Mouse (Mus musculus) liver, embryonic 12.5 days (tissue): ENCODE results near the gene Esrrg. TPM values are rescaled to one million over a fixed set of nuclear protein-coding genes. Genes with fewer than 3 reads are reported as not detected.

Source experiments
- ATAC-seq: fragments of 200-750 bp; cut with Nextera tagmentation; 2 replicates; pipeline ENCODE4 v1.8.0; 2017; ENCODE audit warnings: moderate number of reproducible peaks, mild to moderate bottlenecking, moderate library complexity
- H3K27ac ChIP-seq: fragments of 300-500 bp; sonication (generic); 2 replicates; pipeline ENCODE4 v1.5.1; 2016; ENCODE audit warnings: mild to moderate bottlenecking
- H3K27me3 ChIP-seq: fragments of 300-500 bp; sonication (generic); replicated peaks from 2 replicates; pipeline ENCODE4 v1.6.1; 2016; ENCODE audit warnings: mild to moderate bottlenecking, moderate library complexity
- H3K36me3 ChIP-seq: fragments of 300-500 bp; sonication (generic); 2 replicates; pipeline ENCODE4 v1.6.1; 2016; ENCODE audit warnings: mild to moderate bottlenecking, moderate library complexity
- H3K4me1 ChIP-seq: fragments of 300-500 bp; sonication (generic); 2 replicates; pipeline ENCODE4 v1.6.1; 2016
- H3K4me2 ChIP-seq: fragments of 300-500 bp; sonication (generic); 2 replicates; pipeline ENCODE4 v1.6.1; 2016; ENCODE audit warnings: mild to moderate bottlenecking, moderate library complexity
- H3K4me3 ChIP-seq: fragments of 300-500 bp; sonication (generic); 2 replicates; pipeline ENCODE4 v1.5.1; 2016; ENCODE audit warnings: mild to moderate bottlenecking, moderate library complexity
- H3K9ac ChIP-seq: fragments of 300-500 bp; sonication (generic); 2 replicates; pipeline ENCODE4 v1.6.1; 2016; ENCODE audit warnings: mild to moderate bottlenecking, moderate library complexity
- H3K9me3 ChIP-seq: fragments of 300-500 bp; sonication (generic); replicated peaks from 2 replicates; pipeline ENCODE4 v1.6.1; 2016; ENCODE audit warnings: mild to moderate bottlenecking, moderate library complexity
- WGBS: fragments of 180-500 bp; shearing (Covaris S2); methylation state at CpG from one replicate; pipeline ENCODE4 v1.1.7; 2016; ENCODE audit not compliant: insufficient replicate concordance; 5-methylcytosine and 5-hydroxymethylcytosine counted together
- polyA plus RNA-seq: library from polyadenylated mRNA; unstranded; fragments of >200 nt; fragmentation: Nextera tagmentation; extraction: Ambion mirVana; gene quantifications from 2 replicates; pipeline ENCODE4 v1.2.1, GENCODE M21; 2016

The Esrrg gene
- polyA plus RNA-seq, 1 experiment from 2014 or later, result 0.25 TPM

GRCm38 (mm10) chr1:188031276-188031675, 422.7 kb downstream of the Esrrg start:
- Histone ChIP-seq H3K4me1 (no peaks in the 10 kb centered on the region), H3K4me2 (no peak overlapping the region), H3K9ac (no peak overlapping the region), H3K9me3 (no peaks in the 10 kb centered on the region), H3K36me3 (no peaks in the 10 kb centered on the region), H3K27ac (no peak overlapping the region), H3K27me3 (no peaks in the 10 kb centered on the region), H3K4me3 (no peak overlapping the region)
- WGBS, result 37% methylated on average over 4 of the region's 4 CpGs
- ATAC-seq, result no peak

- WGBS, result 31% methylated on average over 8 of the region's 8 CpGs
- no peak overlapping the region for H3K4me3 ChIP-seq
- H3K9me3 ChIP-seq, result no peaks in the 10 kb centered on the region
- H3K4me2 ChIP-seq, result no peak overlapping the region
- no peaks in the 10 kb centered on the region for H3K27me3 ChIP-seq
- H3K36me3 ChIP-seq, result no peaks in the 10 kb centered on the region
- H3K27ac ChIP-seq, result no peak overlapping the region
- H3K9ac ChIP-seq, result no peak overlapping the region
- ATAC-seq, result no peak
- no peaks in the 10 kb centered on the region for H3K4me1 ChIP-seq
These were observed 427.4 kb downstream of the Esrrg start for GRCm38 (mm10) chr1:188035957-188036356.

GRCm38 (mm10) chr1:188046691-188047121, 438.1 kb downstream of the Esrrg start:
- Histone ChIP-seq H3K27ac (no peak overlapping the region), H3K36me3 (no peaks in the 10 kb centered on the region), H3K9ac (no peak overlapping the region), H3K9me3 (no peaks in the 10 kb centered on the region), H3K4me1 (no peaks in the 10 kb centered on the region), H3K4me3 (no peak overlapping the region), H3K27me3 (no peaks in the 10 kb centered on the region), H3K4me2 (no peak overlapping the region)
- WGBS, result 67% methylated on average over 6 of the region's 6 CpGs
- ATAC-seq, result no peak

- no peaks in the 10 kb centered on the region for H3K36me3 ChIP-seq
- no peak for ATAC-seq
- no peak overlapping the region for H3K4me3 ChIP-seq
- no peak overlapping the region for H3K9ac ChIP-seq
- no peaks in the 10 kb centered on the region for H3K27me3 ChIP-seq
- H3K4me2 ChIP-seq, result no peak overlapping the region
- 63% methylated on average over 3 of the region's 3 CpGs for WGBS
- H3K27ac ChIP-seq, result no peak overlapping the region
- H3K9me3 ChIP-seq, result no peaks in the 10 kb centered on the region
- H3K4me1 ChIP-seq, result no peaks in the 10 kb centered on the region
These were observed 438.6 kb downstream of the Esrrg start for GRCm38 (mm10) chr1:188047148-188047547.

GRCm38 (mm10) chr1:188055888-188056287, 447.3 kb downstream of the Esrrg start:
- Histone ChIP-seq H3K9ac (no peak overlapping the region), H3K27ac (no peak overlapping the region), H3K4me2 (peak overlapping the region; percentile 24), H3K9me3 (no peaks in the 10 kb centered on the region), H3K4me1 (no peaks in the 10 kb centered on the region), H3K36me3 (no peaks in the 10 kb centered on the region), H3K4me3 (no peak overlapping the region), H3K27me3 (no peaks in the 10 kb centered on the region)
- 44% methylated on average over 3 of the region's 3 CpGs for WGBS
- peak; percentile 18; the same call in 1 of the 2 replicates for ATAC-seq

- H3K9me3 ChIP-seq, result no peaks in the 10 kb centered on the region
- no peak for ATAC-seq
- no peaks in the 10 kb centered on the region for H3K36me3 ChIP-seq
- WGBS, result 54% methylated on average over 4 of the region's 4 CpGs
- no peak overlapping the region for H3K4me2 ChIP-seq
- H3K4me1 ChIP-seq, result no peaks in the 10 kb centered on the region
- no peak overlapping the region for H3K9ac ChIP-seq
- H3K27ac ChIP-seq, result no peak overlapping the region
- H3K4me3 ChIP-seq, result no peak overlapping the region
- no peaks in the 10 kb centered on the region for H3K27me3 ChIP-seq
These were observed 449.3 kb downstream of the Esrrg start for GRCm38 (mm10) chr1:188057892-188058291.

DNA sequence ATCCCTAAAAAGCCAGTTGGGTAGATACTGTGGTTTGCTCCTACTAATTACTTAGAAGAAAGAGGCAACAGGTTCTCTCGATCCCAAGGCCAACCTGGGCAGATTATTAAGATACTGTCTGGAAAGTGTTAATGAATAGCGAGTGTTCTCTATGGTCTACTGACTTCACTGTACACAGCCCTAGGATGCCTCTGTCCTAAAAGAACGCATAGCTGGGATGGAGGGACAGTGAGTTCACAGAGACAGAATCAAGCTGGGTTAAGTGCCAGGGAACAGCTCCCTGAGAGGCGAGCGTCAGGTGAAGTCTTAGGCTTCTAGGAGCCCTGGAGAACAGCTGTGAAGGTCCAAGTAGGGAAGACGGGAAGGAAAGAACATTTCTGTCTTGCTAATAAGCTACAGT, 450.4 kb downstream of the Esrrg start:
- no peak for ATAC-seq
- Histone ChIP-seq H3K4me2 (no peak overlapping the region), H3K4me3 (no peak overlapping the region), H3K27me3 (no peaks in the 10 kb centered on the region), H3K9me3 (no peaks in the 10 kb centered on the region), H3K9ac (no peak overlapping the region), H3K4me1 (no peaks in the 10 kb centered on the region), H3K27ac (no peak overlapping the region), H3K36me3 (no peaks in the 10 kb centered on the region)
- 61% methylated on average over 6 of the region's 6 CpGs for WGBS

DNA sequence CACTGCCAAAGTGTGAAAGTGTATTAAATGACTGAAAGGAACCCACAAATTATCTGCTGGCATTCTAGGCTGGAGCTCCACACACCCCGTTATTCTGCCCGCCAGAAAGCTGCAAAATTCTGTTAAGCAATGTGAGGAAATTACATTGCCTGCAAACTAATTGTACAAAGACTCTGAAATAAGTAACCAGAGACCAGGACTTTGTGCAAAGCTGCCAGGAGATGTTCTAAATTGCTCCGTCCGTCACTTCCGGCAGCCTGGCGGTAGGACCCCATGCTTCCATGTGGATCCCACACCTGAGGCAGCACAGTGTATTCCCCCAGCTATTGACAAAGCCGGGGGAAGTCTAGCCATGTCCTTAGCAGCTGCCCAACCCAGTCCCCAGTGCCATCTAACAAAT, 451.9 kb downstream of the Esrrg start:
- Histone ChIP-seq H3K9me3 (no peaks in the 10 kb centered on the region), H3K9ac (no peak overlapping the region), H3K27me3 (no peaks in the 10 kb centered on the region), H3K4me2 (no peak overlapping the region), H3K4me1 (no peaks in the 10 kb centered on the region), H3K4me3 (no peak overlapping the region), H3K27ac (no peak overlapping the region), H3K36me3 (no peaks in the 10 kb centered on the region)
- ATAC-seq, result no peak
- 74% methylated on average over 7 of the region's 7 CpGs for WGBS

DNA sequence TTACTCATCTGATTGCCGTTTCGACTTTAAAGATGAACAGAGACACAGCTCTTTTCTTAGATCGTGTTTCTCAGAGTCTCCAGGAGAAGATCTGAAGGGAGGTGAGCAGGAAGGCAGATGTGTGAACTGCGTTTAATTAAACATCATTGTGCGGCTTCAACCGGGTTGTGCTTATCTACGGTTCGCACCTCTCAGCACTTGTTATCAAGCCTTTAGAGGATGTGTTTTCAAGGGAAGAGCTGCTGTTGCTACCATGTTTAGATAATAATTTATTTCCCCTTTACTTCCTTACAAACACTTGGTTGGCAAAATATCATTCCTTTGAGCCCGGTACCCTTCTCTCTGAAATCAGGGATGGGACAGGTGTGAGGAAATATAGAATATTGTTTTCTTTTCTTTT, 460.2 kb downstream of the Esrrg start:
- ATAC-seq, result no peak
- WGBS, result 35% methylated on average over 9 of the region's 9 CpGs

DNA sequence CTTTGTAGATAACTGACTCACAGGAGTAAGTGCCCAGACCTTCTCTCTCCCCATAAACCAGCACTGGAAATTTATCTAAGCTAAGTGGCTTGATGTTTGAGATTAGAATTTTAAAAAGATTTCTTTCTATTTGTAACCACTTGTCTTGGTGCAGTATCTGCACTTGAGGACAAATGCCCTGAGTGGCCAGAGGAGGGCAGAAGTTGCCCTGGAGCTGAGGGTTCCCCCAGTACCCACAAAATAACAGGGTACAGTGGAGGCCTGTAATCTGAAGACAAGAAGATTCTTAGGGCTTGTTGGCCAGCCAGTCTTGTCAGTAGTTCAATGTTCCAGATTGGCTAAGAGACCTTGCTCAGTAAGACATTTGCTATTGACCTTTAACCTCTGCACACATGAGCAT, 461.3 kb downstream of the Esrrg start:
- ATAC-seq, result no peak
- H3K27ac ChIP-seq, result no peak overlapping the region
- no peak overlapping the region for H3K4me2 ChIP-seq
- H3K27me3 ChIP-seq, result no peaks in the 10 kb centered on the region
- no peaks in the 10 kb centered on the region for H3K36me3 ChIP-seq
- no peak overlapping the region for H3K4me3 ChIP-seq
- H3K4me1 ChIP-seq, result no peaks in the 10 kb centered on the region
- H3K9me3 ChIP-seq, result no peaks in the 10 kb centered on the region
- H3K9ac ChIP-seq, result no peak overlapping the region

More for the DNA sequence above, 460.2 kb downstream of the Esrrg start:
- no peaks in the 10 kb centered on the region for H3K9me3 ChIP-seq
- H3K27ac ChIP-seq, result no peak overlapping the region
- no peaks in the 10 kb centered on the region for H3K4me1 ChIP-seq
- H3K36me3 ChIP-seq, result no peaks in the 10 kb centered on the region
- H3K4me3 ChIP-seq, result no peak overlapping the region
- no peaks in the 10 kb centered on the region for H3K27me3 ChIP-seq
- no peak overlapping the region for H3K4me2 ChIP-seq
- H3K9ac ChIP-seq, result no peak overlapping the region

- ATAC-seq, result no peak
- Histone ChIP-seq H3K9me3 (no peaks in the 10 kb centered on the region), H3K4me3 (no peak overlapping the region), H3K4me2 (no peak overlapping the region), H3K36me3 (no peaks in the 10 kb centered on the region), H3K27ac (no peak overlapping the region), H3K9ac (no peak overlapping the region), H3K4me1 (no peaks in the 10 kb centered on the region), H3K27me3 (no peaks in the 10 kb centered on the region)
- 76% methylated on average over 11 of the region's 11 CpGs for WGBS
These were observed 469.1 kb downstream of the Esrrg start for GRCm38 (mm10) chr1:188077561-188078195.

- no peak for ATAC-seq
- H3K4me2 ChIP-seq, result no peak overlapping the region
- no peak overlapping the region for H3K27ac ChIP-seq
- H3K4me3 ChIP-seq, result no peak overlapping the region
- no peaks in the 10 kb centered on the region for H3K27me3 ChIP-seq
- no peaks in the 10 kb centered on the region for H3K36me3 ChIP-seq
- H3K9ac ChIP-seq, result no peak overlapping the region
- WGBS, result 58% methylated on average over 12 of the region's 12 CpGs
- no peaks in the 10 kb centered on the region for H3K4me1 ChIP-seq
- no peaks in the 10 kb centered on the region for H3K9me3 ChIP-seq
These were observed 471.8 kb downstream of the Esrrg start for GRCm38 (mm10) chr1:188080261-188080875.
